Mouse (Mus musculus) liver, adult (tissue): ENCODE measurements around the gene Hist1h3d.
"Not testable (repeated sequence)": the region's sequence is repeated elsewhere in the genome, so short reads cannot be mapped to it uniquely, and the experiment has no call there.

Experiments used
- GATA4 ChIP-seq: IDR thresholded peaks from 2 replicates; pipeline ENCODE4 v1.6.1; 2014; ENCODE audit warnings: mild to moderate bottlenecking, low read length; ENCODE audit not compliant: insufficient replicate concordance

Gene Hist1h3d

GRCm38 (mm10) chr13:23605052-23605451 lies 29.5 kb downstream of the Hist1h3d start:
- no peak for TF ChIP-seq GATA4

- TF ChIP-seq GATA4: no peak
These were observed 33.6 kb downstream of the Hist1h3d start for GRCm38 (mm10) chr13:23609209-23609608.

- TF ChIP-seq GATA4: no peak
These were observed 34.3 kb downstream of the Hist1h3d start for GRCm38 (mm10) chr13:23609844-23610243.

- TF ChIP-seq GATA4: no peak
These were observed 34.8 kb downstream of the Hist1h3d start for GRCm38 (mm10) chr13:23610393-23610792.

GRCm38 (mm10) chr13:23611638-23612037 lies 36.1 kb downstream of the Hist1h3d start:
- no peak for TF ChIP-seq GATA4

GRCm38 (mm10) chr13:23620056-23620732 lies 44.6 kb downstream of the Hist1h3d start:
- no peak for TF ChIP-seq GATA4

GRCm38 (mm10) chr13:23620733-23621531 lies 45.4 kb downstream of the Hist1h3d start, which contains the start of gene Hist1h2be:
Gene Hist1h2be (minus strand): TSS chr13:23621124.
- TF ChIP-seq GATA4: peak; percentile 47; the same call in 1 of the 2 replicates

GRCm38 (mm10) chr13:23621532-23622174 lies 46.1 kb downstream of the Hist1h3d start:
- no peak; the same call in 1 of the 2 replicates for TF ChIP-seq GATA4

GRCm38 (mm10) chr13:23622175-23622671 lies 46.7 kb downstream of the Hist1h3d start, which contains the start of gene Hist1h1e:
Gene Hist1h1e (minus strand): TSS chr13:23622558.
- TF ChIP-seq GATA4: not testable (repeated sequence)

GRCm38 (mm10) chr13:23622861-23623450 lies 47.4 kb downstream of the Hist1h3d start:
- no peak for TF ChIP-seq GATA4
